Mouse (Mus musculus) megakaryocyte, embryonic 14.5 days (primary cell): ENCODE data around the gene Max. TPM values are rescaled to one million over a fixed set of nuclear protein-coding genes. Genes with fewer than 3 reads are reported as not detected.
A peak's percentile ranks its signal among the peaks of the same experiment; 100 is the strongest.

Experiments
- H3K27me3 ChIP-seq: replicated peaks from 2 replicates; pipeline ENCODE3; 2012; ENCODE audit warnings: inconsistent platforms
- H3K36me3 ChIP-seq: replicated peaks from 2 replicates; pipeline ENCODE3; 2012; ENCODE audit warnings: low read length, inconsistent platforms, mixed read lengths
- H3K4me1 ChIP-seq: 2 replicates; pipeline ENCODE4 v1.6.1; 2012; ENCODE audit warnings: inconsistent platforms
- H3K4me3 ChIP-seq: replicated peaks from 2 replicates; pipeline ENCODE3; 2012; ENCODE audit warnings: moderate library complexity, mild to moderate bottlenecking, inconsistent platforms
- H3K9me3 ChIP-seq: 2 replicates; pipeline ENCODE4 v1.6.1; 2012; ENCODE audit warnings: inconsistent platforms
- FLI1 ChIP-seq: IDR thresholded peaks from 2 replicates; pipeline ENCODE4 v1.6.1; 2012; ENCODE audit warnings: low read length, inconsistent platforms, mixed read lengths
- GATA1 ChIP-seq: IDR thresholded peaks from 3 replicates; pipeline ENCODE4 v1.6.1; 2012; ENCODE audit warnings: mixed read lengths, low read length, inconsistent platforms, borderline replicate concordance
- polyA plus RNA-seq: library from polyadenylated mRNA; stranded (reverse); fragments of >175 nt; gene quantifications from 2 replicates; pipeline ENCODE4 v1.2.3, GENCODE M21; 2012; ENCODE audit warnings: low replicate concordance; ENCODE audit not compliant: insufficient read depth

The Max gene
- polyA plus RNA-seq, 1 experiment: 114 TPM

DNA sequence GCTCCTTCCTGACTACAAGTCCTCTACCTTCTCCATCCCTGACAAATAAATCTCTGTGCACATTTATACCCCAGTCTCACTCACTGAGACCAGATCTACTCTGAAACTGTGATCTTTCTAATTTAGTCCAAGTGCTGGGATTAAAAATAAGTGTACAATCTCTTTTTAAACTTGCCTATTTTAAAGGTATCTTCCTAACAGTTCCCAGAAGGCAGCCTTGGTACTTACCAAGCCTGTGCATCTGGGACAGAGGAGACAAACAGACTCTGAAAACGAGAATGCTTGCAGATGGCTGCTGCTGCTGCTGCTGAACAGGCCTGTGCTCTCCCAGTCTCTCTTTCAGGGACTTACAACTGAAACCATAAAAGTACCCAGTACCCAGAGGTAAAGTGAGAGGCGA lies 19.5 kb downstream of the Max start:
- Histone ChIP-seq H3K9me3 (no peaks in the 10 kb centered on the region), H3K4me1 (peaks cover 62% of the 10 kb centered on the region), H3K4me3 (no peak overlapping the region), H3K36me3 (peaks cover 99% of the 10 kb centered on the region), H3K27me3 (no peaks in the 10 kb centered on the region)
- TF ChIP-seq FLI1: no peak
- no peak for TF ChIP-seq GATA1

DNA sequence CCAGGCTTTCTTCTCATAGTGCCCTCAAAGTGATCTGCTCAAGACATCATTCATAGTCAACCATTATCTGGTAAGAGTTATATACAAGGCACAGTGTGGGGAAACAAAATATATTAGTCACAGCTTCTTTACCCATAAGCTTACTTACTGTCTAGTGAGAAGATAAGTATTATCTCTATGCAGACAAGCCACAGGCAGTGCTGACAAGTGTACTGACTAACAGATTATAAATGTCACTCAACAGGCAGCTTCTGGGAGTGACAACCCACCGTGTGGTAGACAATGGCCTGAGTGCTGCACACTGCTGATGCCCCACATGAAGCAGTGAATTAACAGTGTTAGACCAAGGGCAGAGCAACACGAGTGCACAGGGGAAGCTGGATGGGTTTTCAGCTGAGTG lies 20.5 kb downstream of the Max start:
- no peak for TF ChIP-seq FLI1
- no peak for TF ChIP-seq GATA1
- Histone ChIP-seq H3K4me1 (peaks cover 58% of the 10 kb centered on the region), H3K9me3 (no peaks in the 10 kb centered on the region), H3K36me3 (peaks cover 100% of the 10 kb centered on the region), H3K27me3 (no peaks in the 10 kb centered on the region), H3K4me3 (peak overlapping the region; percentile 42)

DNA sequence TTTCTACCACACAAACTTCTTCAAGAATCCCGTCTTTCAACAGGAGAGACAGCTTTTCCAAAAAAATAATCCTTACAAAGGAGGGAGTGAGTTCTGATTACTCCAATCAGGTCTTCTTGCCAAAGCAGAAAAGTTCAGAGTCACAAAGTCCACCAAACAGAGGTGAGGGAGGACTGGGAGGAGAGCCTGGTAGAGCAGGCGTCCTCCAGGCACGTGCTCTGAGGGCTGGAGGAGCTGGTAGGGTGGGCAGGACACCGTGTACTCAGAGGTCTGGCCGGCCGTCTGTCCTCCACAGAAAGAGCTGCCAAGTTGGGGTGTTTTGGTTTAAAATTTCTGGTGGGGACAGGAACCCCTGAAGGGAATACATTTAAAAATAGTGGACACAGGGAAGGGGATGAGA lies 24.0 kb downstream of the Max start:
- TF ChIP-seq FLI1 (no peak), GATA1 (no peak)
- no peaks in the 10 kb centered on the region for H3K27me3 ChIP-seq
- H3K4me3 ChIP-seq: no peak overlapping the region
- H3K4me1 ChIP-seq: peaks cover 55% of the 10 kb centered on the region
- H3K9me3 ChIP-seq: no peaks in the 10 kb centered on the region
- peaks cover 100% of the 10 kb centered on the region for H3K36me3 ChIP-seq

DNA sequence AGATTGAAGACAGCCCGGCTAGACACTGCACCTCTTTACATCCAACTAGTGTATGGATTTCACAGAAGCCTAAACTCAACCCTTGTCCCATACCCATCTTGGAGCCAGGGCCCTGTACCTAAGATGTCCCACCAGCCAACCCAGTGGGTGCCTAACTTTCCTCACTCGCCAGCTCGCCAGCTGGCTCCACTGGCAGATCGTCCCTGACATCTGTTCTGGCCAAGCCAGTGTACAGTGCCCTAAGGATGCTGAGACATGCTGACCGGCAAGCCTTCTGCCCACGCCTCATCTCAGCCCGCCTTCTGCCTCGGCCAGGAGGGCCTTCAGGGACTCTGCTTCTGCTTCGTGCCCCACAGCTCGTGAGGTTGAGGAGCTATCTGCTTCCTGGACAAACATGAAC lies 25.8 kb downstream of the Max start:
- peaks cover 99% of the 10 kb centered on the region for H3K36me3 ChIP-seq
- TF ChIP-seq GATA1 (no peak), FLI1 (no peak)
- no peaks in the 10 kb centered on the region for H3K27me3 ChIP-seq
- H3K4me3 ChIP-seq: no peak overlapping the region
- H3K9me3 ChIP-seq: no peaks in the 10 kb centered on the region
- H3K4me1 ChIP-seq: peaks cover 55% of the 10 kb centered on the region

DNA sequence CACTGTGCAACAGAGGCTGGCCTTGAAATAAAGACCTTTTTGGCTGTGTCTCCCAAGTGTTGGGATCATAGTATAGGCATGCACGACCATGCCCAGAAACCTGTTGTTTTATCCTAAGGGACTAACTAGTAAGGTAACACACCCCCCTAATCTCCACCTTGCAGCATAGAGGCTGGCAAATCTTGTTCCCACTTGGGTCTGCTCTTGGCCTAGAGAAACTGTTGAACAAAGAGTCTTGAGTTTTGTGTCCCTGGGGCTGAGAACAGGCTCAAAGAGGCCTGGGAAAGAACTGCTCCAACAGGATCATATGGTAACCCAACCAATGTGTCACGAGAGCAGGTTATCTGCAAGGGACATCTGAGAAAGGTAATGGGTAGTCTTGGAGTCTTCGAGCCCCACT lies 27.6 kb downstream of the Max start:
- TF ChIP-seq GATA1 (no peak), FLI1 (no peak)
- Histone ChIP-seq H3K4me3 (no peak overlapping the region), H3K27me3 (no peaks in the 10 kb centered on the region), H3K36me3 (peaks cover 95% of the 10 kb centered on the region), H3K9me3 (no peaks in the 10 kb centered on the region), H3K4me1 (peaks cover 59% of the 10 kb centered on the region)

DNA sequence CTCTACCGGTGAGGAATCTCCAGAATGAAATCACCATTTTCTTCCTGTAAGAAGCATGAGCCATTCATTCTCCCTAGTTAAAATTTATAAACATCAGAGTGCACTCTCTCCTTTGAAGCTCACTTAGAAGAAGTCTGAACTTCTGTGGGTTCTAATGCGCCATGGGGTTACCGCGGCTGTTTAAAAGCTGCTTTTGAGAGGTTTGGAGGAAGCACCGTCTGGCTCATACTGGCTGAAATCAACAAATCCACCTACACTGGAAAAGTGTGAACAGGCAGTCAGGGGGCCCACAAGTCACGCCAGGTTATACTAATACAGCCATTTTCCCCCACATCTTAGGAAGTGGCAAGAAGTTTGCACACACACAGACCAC lies 29.3 kb downstream of the Max start:
- Histone ChIP-seq H3K9me3 (no peaks in the 10 kb centered on the region), H3K27me3 (no peaks in the 10 kb centered on the region), H3K4me1 (peaks cover 66% of the 10 kb centered on the region), H3K36me3 (peaks cover 92% of the 10 kb centered on the region), H3K4me3 (no peak overlapping the region)
- TF ChIP-seq FLI1 (no peak), GATA1 (no peak)

DNA sequence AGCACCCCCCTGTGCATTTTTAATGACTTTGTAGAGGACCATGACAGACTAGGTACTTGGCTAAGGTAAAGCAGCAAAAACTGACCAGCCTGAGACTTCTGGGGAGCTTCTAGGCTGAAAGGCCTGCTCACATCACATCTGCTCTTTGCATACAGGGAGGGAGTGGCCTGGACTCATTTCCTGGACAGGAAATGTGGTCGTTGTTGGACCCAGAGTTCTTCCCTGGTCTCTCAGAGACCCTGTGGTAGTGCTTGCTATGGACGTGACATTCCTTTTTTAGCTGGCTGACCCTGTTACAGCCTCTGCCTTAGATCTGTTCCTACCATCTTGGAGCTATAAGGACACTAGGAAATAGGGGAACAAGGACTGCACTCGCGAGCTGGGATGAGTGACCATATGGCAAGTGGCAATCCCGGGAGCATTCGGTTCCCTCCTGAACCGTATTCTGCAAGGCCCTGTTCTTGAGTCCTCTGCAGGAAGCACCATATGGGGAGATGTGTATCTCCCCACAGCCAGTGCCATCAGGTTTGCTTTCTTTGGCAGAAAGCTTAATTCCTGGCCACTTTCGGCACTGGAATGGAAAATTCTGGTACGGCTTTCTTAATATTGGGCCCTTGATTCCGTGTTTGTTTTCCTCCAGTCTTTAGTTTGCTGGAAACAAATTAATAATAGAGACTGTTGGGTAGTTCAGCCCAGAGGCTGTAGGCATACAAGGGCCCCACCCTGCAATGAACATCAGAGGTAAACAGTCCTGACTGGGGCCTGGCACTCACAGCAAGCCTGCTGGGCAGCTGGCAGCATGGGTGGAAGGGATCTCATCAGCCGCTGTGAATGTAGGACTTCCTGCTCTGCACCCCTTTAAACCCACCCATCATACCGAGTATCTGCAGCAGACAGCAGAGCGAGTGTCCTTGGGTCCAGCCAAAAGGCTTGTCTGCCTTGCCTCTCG lies 30.0 kb downstream of the Max start:
- Histone ChIP-seq H3K4me1 (peaks cover 70% of the 10 kb centered on the region), H3K4me3 (no peak overlapping the region), H3K36me3 (peaks cover 92% of the 10 kb centered on the region), H3K9me3 (no peaks in the 10 kb centered on the region), H3K27me3 (no peaks in the 10 kb centered on the region)
- TF ChIP-seq FLI1 (no peak), GATA1 (no peak)

DNA sequence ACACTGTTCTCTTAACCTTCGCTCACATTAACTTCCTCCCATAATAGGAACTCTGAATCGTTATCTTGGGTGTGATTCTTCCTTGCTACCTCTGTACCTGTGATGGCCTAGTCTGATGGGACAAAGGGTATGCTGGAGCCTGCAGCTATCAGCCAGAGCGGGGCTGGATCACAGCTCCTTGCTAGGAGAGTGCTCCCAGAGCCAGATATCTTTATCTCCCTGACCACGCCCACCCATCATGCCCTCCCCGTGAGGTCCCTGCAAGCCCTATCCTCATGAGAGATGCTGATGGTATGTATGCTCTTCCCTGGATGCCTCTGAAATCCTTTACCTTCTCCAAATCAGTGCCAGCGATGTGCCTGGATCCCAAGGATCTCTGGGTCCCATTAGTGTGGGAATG lies 31.8 kb downstream of the Max start:
- H3K27me3 ChIP-seq: no peaks in the 10 kb centered on the region
- no peak overlapping the region for H3K4me3 ChIP-seq
- peaks cover 63% of the 10 kb centered on the region for H3K4me1 ChIP-seq
- TF ChIP-seq GATA1 (no peak), FLI1 (no peak)
- peaks cover 91% of the 10 kb centered on the region for H3K36me3 ChIP-seq
- no peaks in the 10 kb centered on the region for H3K9me3 ChIP-seq

DNA sequence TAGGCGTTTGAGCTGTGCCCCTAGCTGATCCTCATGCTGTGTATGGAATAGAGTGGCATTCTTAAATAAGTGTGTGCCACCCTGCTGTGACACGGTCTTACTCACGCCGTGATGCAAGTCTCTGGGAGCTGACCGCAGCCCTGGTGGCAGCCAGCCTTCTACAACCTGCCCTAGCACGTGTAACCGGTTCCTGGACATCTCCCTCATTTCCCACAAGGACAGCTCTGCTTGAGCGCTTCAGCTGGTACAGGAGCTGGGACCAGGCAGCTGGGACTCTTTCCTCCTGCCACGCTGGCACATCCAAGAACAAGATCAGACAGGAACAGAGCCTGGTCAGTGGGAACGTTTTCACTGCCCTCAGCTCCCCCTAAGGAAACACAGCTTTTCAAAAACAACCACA lies 34.5 kb downstream of the Max start:
- no peaks in the 10 kb centered on the region for H3K27me3 ChIP-seq
- H3K4me1 ChIP-seq: peaks cover 45% of the 10 kb centered on the region
- H3K9me3 ChIP-seq: no peaks in the 10 kb centered on the region
- peaks cover 82% of the 10 kb centered on the region for H3K36me3 ChIP-seq
- H3K4me3 ChIP-seq: no peak overlapping the region
- no peak for TF ChIP-seq GATA1
- no peak for TF ChIP-seq FLI1

DNA sequence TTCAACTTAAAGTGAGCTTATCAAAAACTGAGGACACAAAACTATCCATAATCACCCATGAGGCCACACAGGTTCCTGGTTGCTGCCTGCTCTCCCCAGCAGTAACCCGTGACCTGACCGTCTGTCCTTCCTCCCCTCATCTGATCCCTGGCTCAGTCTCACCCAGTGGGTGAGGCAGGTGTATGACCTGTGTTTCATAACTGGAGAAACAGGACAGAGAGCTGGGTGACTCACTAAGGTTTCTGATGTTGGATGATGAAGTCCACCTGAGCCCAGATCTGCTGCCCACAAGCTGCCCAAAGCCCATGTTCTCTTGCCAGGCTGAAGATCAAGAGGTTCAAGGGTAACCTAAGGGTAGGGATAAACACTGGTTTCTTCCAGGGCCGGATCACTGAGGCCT lies 35.0 kb downstream of the Max start:
- TF ChIP-seq GATA1 (no peak), FLI1 (no peak)

More for the DNA sequence above, 35.0 kb downstream of the Max start:
- H3K36me3 ChIP-seq: peaks cover 80% of the 10 kb centered on the region
- no peaks in the 10 kb centered on the region for H3K27me3 ChIP-seq
- no peak overlapping the region for H3K4me3 ChIP-seq
- no peaks in the 10 kb centered on the region for H3K9me3 ChIP-seq
- H3K4me1 ChIP-seq: peaks cover 40% of the 10 kb centered on the region
